Mouse (Mus musculus) embryonic facial prominence, embryonic 13.5 days (tissue): ENCODE measurements at regions not wholly inside any gene's neighbourhood (a gene's known extent, or its start where the extent isn't known, plus 50 kb on each side); places are given as distances from the start of the nearest gene placed in this dataset.

Source experiments
- ATAC-seq: fragments of 200-750 bp; cut with Nextera tagmentation; 2 replicates; pipeline ENCODE4 v1.8.0; 2017; ENCODE audit warnings: low read depth; ENCODE audit not compliant: insufficient number of reproducible peaks, insufficient read depth, low FRiP score, low TSS enrichment
- H3K27ac ChIP-seq: fragments of 300-500 bp; sonication (generic); 2 replicates; pipeline ENCODE4 v1.5.1; 2015; ENCODE audit warnings: moderate library complexity, mild to moderate bottlenecking, inconsistent platforms
- H3K27me3 ChIP-seq: fragments of 300-500 bp; sonication (generic); 2 replicates; pipeline ENCODE4 v1.6.1; 2015; ENCODE audit warnings: mild to moderate bottlenecking, inconsistent platforms
- H3K36me3 ChIP-seq: fragments of 300-500 bp; sonication (generic); 2 replicates; pipeline ENCODE4 v1.6.1; 2015; ENCODE audit warnings: mild to moderate bottlenecking, inconsistent platforms
- H3K4me1 ChIP-seq: fragments of 300-500 bp; sonication (generic); 2 replicates; pipeline ENCODE4 v1.6.1; 2015; ENCODE audit warnings: inconsistent platforms
- H3K4me2 ChIP-seq: fragments of 300-500 bp; sonication (generic); 2 replicates; pipeline ENCODE4 v1.6.1; 2015; ENCODE audit warnings: moderate library complexity, mild to moderate bottlenecking, inconsistent platforms
- H3K4me3 ChIP-seq: fragments of 300-500 bp; sonication (generic); 2 replicates; pipeline ENCODE4 v1.5.1; 2015; ENCODE audit warnings: mild to moderate bottlenecking, inconsistent platforms
- H3K9ac ChIP-seq: fragments of 300-500 bp; sonication (generic); 2 replicates; pipeline ENCODE4 v1.6.1; 2015; ENCODE audit warnings: mild to moderate bottlenecking, inconsistent platforms
- H3K9me3 ChIP-seq: fragments of 300-500 bp; sonication (generic); 2 replicates; pipeline ENCODE4 v1.6.1; 2016; ENCODE audit warnings: inconsistent platforms
- WGBS: fragments of 180-500 bp; shearing (Covaris S2); methylation state at CpG from one replicate; pipeline ENCODE4 v1.1.7; 2015; ENCODE audit warnings: mixed read lengths; 5-methylcytosine and 5-hydroxymethylcytosine counted together

- ATAC-seq, result no peak
- H3K4me1 ChIP-seq, result no peaks in the 10 kb centered on the region; the same call in 1 of the 2 replicates
- H3K36me3 ChIP-seq, result no peaks in the 10 kb centered on the region
- no peak overlapping the region for H3K4me2 ChIP-seq
- H3K9ac ChIP-seq, result no peak overlapping the region
- H3K27me3 ChIP-seq, result no peaks in the 10 kb centered on the region
- no peak overlapping the region for H3K27ac ChIP-seq
- no peak overlapping the region for H3K4me3 ChIP-seq
- no peaks in the 10 kb centered on the region for H3K9me3 ChIP-seq
- 95% methylated on average over 17 of the region's 17 CpGs for WGBS
Observed at GRCm38 (mm10) chr1:181302151-181302550, 50.3 kb upstream of the Cnih3 start.
